Mouse (Mus musculus) limb, embryonic 12.5 days (tissue): ENCODE results near the gene Tsen34. TPM values are rescaled to one million over a fixed set of nuclear protein-coding genes. Genes with fewer than 3 reads are reported as not detected.
"Not testable (repeated sequence)": the region's sequence is repeated elsewhere in the genome, so short reads cannot be mapped to it uniquely, and the experiment has no call there.

Experiments used
- ATAC-seq: fragments of 200-750 bp; cut with Nextera tagmentation; 2 replicates; pipeline ENCODE4 v1.8.0; 2017; ENCODE audit warnings: low read depth, moderate TSS enrichment; ENCODE audit not compliant: insufficient number of reproducible peaks, insufficient read depth, low FRiP score, low TSS enrichment
- H3K27ac ChIP-seq: fragments of 300-500 bp; sonication (generic); 2 replicates; pipeline ENCODE4 v1.5.1; 2016; ENCODE audit warnings: mild to moderate bottlenecking, moderate library complexity
- H3K27me3 ChIP-seq: fragments of 300-500 bp; sonication (generic); 2 replicates; pipeline ENCODE4 v1.6.1; 2016; ENCODE audit warnings: mild to moderate bottlenecking, moderate library complexity
- H3K36me3 ChIP-seq: fragments of 300-500 bp; sonication (generic); 2 replicates; pipeline ENCODE4 v1.6.1; 2016; ENCODE audit warnings: mild to moderate bottlenecking, moderate library complexity
- H3K4me1 ChIP-seq: fragments of 300-500 bp; sonication (generic); replicated peaks from 2 replicates; pipeline ENCODE4 v1.6.1; 2016
- H3K4me2 ChIP-seq: fragments of 300-500 bp; sonication (generic); 2 replicates; pipeline ENCODE4 v1.6.1; 2016; ENCODE audit warnings: mild to moderate bottlenecking, moderate library complexity
- H3K4me3 ChIP-seq: fragments of 300-500 bp; sonication (generic); replicated peaks from 2 replicates; pipeline ENCODE4 v1.5.1; 2016; ENCODE audit warnings: mild to moderate bottlenecking
- H3K9ac ChIP-seq: fragments of 300-500 bp; sonication (generic); replicated peaks from 2 replicates; pipeline ENCODE4 v1.6.1; 2016; ENCODE audit warnings: mild to moderate bottlenecking, moderate library complexity
- H3K9me3 ChIP-seq: fragments of 300-500 bp; sonication (generic); 2 replicates; pipeline ENCODE4 v1.6.1; 2016; ENCODE audit warnings: mild to moderate bottlenecking, moderate library complexity
- WGBS: fragments of 180-500 bp; shearing (Covaris S2); methylation state at CpG from one replicate; pipeline ENCODE4 v1.1.7; 2016; 5-methylcytosine and 5-hydroxymethylcytosine counted together
- polyA plus RNA-seq: library from polyadenylated mRNA; unstranded; fragments of >200 nt; fragmentation: Nextera tagmentation; extraction: Ambion mirVana; gene quantifications from 2 replicates; pipeline ENCODE4 v1.2.1, GENCODE M21; 2016

The Tsen34 gene
- polyA plus RNA-seq, 1 experiment from 2014 or later = 296 TPM

- peak overlapping the region; percentile 81 for H3K4me3 ChIP-seq
- ATAC-seq = no peak
- WGBS = 64% methylated on average over 11 of the region's 11 CpGs
- 0 out of 2 replicates have a peak overlapping the region, but pooled peaks have one; percentile 35 for H3K27ac ChIP-seq
- H3K9ac ChIP-seq = peak overlapping the region; percentile 94; the same call in 1 of the 2 replicates
- H3K4me1 ChIP-seq = peaks cover 13% of the 10 kb centered on the region
- H3K36me3 ChIP-seq = peaks cover 43% of the 10 kb centered on the region
- no peaks in the 10 kb centered on the region for H3K9me3 ChIP-seq
- H3K4me2 ChIP-seq = peak overlapping the region; percentile 94
- H3K27me3 ChIP-seq = no peaks in the 10 kb centered on the region
Measured at GRCm38 (mm10) chr7:3706343-3706934, 13.8 kb downstream of the Tsen34 start.

GRCm38 (mm10) chr7:3707027-3707426 is 14.4 kb downstream of the Tsen34 start:
- Histone ChIP-seq H3K4me2 (peak overlapping the region; percentile 94; the same call in 1 of the 2 replicates), H3K27ac (no peak overlapping the region), H3K4me3 (0 out of 2 replicates have a peak overlapping the region, but pooled peaks have one; percentile 81), H3K9ac (no peak overlapping the region; the same call in 1 of the 2 replicates), H3K27me3 (no peaks in the 10 kb centered on the region), H3K36me3 (peaks cover 39% of the 10 kb centered on the region), H3K4me1 (peaks cover 13% of the 10 kb centered on the region), H3K9me3 (no peaks in the 10 kb centered on the region)
- WGBS = 66% methylated on average over 4 of the region's 4 CpGs
- ATAC-seq = no peak

GRCm38 (mm10) chr7:3707568-3708413 is 15.1 kb downstream of the Tsen34 start:
- WGBS = 26% methylated on average over 7 of the region's 7 CpGs
- Histone ChIP-seq H3K4me1 (peaks cover 13% of the 10 kb centered on the region), H3K9me3 (no peaks in the 10 kb centered on the region), H3K36me3 (peaks cover 38% of the 10 kb centered on the region), H3K27me3 (no peaks in the 10 kb centered on the region), H3K4me2 (no peak overlapping the region), H3K4me3 (no peak overlapping the region), H3K9ac (no peak overlapping the region), H3K27ac (no peak overlapping the region)
- no peak for ATAC-seq

GRCm38 (mm10) chr7:3708447-3708980 is 15.9 kb downstream of the Tsen34 start:
- not testable (repeated sequence) for H3K27ac ChIP-seq, H3K27me3 ChIP-seq, H3K4me3 ChIP-seq, H3K9me3 ChIP-seq, H3K9ac ChIP-seq, ATAC-seq, H3K4me2 ChIP-seq
- WGBS = 37% methylated on average over 5 of the region's 5 CpGs
- Histone ChIP-seq H3K36me3 (peaks cover 38% of the 10 kb centered on the region), H3K4me1 (peaks cover 13% of the 10 kb centered on the region)

- Histone ChIP-seq H3K4me1 (peaks cover 13% of the 10 kb centered on the region), H3K9me3 (no peaks in the 10 kb centered on the region), H3K4me2 (no peak overlapping the region), H3K9ac (no peak overlapping the region), H3K4me3 (no peak overlapping the region), H3K27me3 (no peaks in the 10 kb centered on the region), H3K27ac (no peak overlapping the region), H3K36me3 (peaks cover 38% of the 10 kb centered on the region)
- WGBS = 82% methylated on average over 1 of the region's 1 CpGs
- no peak for ATAC-seq
Measured at GRCm38 (mm10) chr7:3709000-3709399, 16.3 kb downstream of the Tsen34 start.

GRCm38 (mm10) chr7:3712264-3712942 is 19.7 kb downstream of the Tsen34 start:
- Histone ChIP-seq H3K27me3 (no peaks in the 10 kb centered on the region), H3K27ac (no peak overlapping the region), H3K36me3 (peaks cover 9% of the 10 kb centered on the region; the same call in 1 of the 2 replicates), H3K4me2 (no peak overlapping the region), H3K4me3 (no peak overlapping the region), H3K9me3 (no peaks in the 10 kb centered on the region), H3K9ac (no peak overlapping the region), H3K4me1 (no peaks in the 10 kb centered on the region)
- no peak for ATAC-seq
- WGBS = 42% methylated on average over 5 of the region's 5 CpGs

- H3K9ac ChIP-seq = no peak overlapping the region
- no peak for ATAC-seq
- WGBS = 42% methylated on average over 1 of the region's 1 CpGs
Measured at GRCm38 (mm10) chr7:3715249-3715648, 22.6 kb downstream of the Tsen34 start.

GRCm38 (mm10) chr7:3720268-3720667 is 27.6 kb downstream of the Tsen34 start, which contains the start of gene Pirb:
Gene Pirb, minus strand, starts transcription at chr7:3720391.
- 18% methylated on average over 1 of the region's 3 CpGs for WGBS
- H3K4me2 ChIP-seq, H3K27me3 ChIP-seq, H3K9me3 ChIP-seq, H3K9ac ChIP-seq, H3K4me1 ChIP-seq, H3K27ac ChIP-seq, H3K36me3 ChIP-seq, ATAC-seq, H3K4me3 ChIP-seq: not testable (repeated sequence)

More at GRCm38 (mm10) chr7:3715249-3715648, 22.6 kb downstream of the Tsen34 start:
- H3K27ac ChIP-seq = no peak overlapping the region
- H3K27me3 ChIP-seq = no peaks in the 10 kb centered on the region
- no peak overlapping the region for H3K4me3 ChIP-seq
- no peaks in the 10 kb centered on the region for H3K9me3 ChIP-seq
- no peaks in the 10 kb centered on the region for H3K4me1 ChIP-seq
- no peaks in the 10 kb centered on the region for H3K36me3 ChIP-seq
- H3K4me2 ChIP-seq = no peak overlapping the region

- H3K4me1 ChIP-seq, ATAC-seq, H3K9ac ChIP-seq, H3K36me3 ChIP-seq, H3K9me3 ChIP-seq, H3K4me3 ChIP-seq, H3K27ac ChIP-seq, H3K27me3 ChIP-seq, H3K4me2 ChIP-seq: not testable (repeated sequence)
Measured at GRCm38 (mm10) chr7:3725459-3725858, 32.8 kb downstream of the Tsen34 start.

GRCm38 (mm10) chr7:3732675-3733074 is 40.0 kb downstream of the Tsen34 start:
- ATAC-seq, H3K27me3 ChIP-seq: not testable (repeated sequence)
- no CpG with 5 or more reads among the region's 1 CpGs for WGBS

More at GRCm38 (mm10) chr7:3732675-3733074, 40.0 kb downstream of the Tsen34 start:
- H3K9me3 ChIP-seq, H3K4me1 ChIP-seq, H3K27ac ChIP-seq, H3K4me2 ChIP-seq, H3K4me3 ChIP-seq, H3K9ac ChIP-seq, H3K36me3 ChIP-seq: not testable (repeated sequence)
